Mouse (Mus musculus): ENCODE data around the gene Nhlh1. TPM values are rescaled to one million over a fixed set of nuclear protein-coding genes. Genes with fewer than 3 reads are reported as not detected.

The Nhlh1 gene
- polyA plus RNA-seq, 1 experiment = not detected

DNA sequence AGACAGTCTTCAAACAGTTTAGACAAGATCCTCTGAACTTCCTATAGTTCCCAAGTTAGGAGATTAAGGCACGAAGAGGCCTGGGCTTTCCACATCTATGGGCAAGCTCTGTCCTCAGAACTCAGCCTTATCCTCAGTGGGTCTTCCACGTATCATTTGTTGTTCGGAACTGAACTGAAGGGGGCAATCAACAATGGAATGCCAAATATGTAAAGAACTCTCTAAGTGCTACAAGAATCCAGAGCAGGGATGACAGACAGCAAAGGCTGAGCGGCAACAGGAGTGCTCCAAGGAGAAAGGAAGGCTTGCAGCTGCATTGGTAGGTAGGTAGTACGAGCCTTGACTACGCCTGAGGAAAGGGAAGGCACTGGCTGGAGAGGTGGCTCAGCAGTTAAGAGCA is 12.9 kb upstream of the Nhlh1 start:
- Histone ChIP-seq H3K27me3 (ENCODE audit: control insufficient read depth, insufficient read depth, low read length, poor library complexity, severe bottlenecking) (no peaks in the 10 kb centered on the region), H3K9me3 (replicated peaks; ENCODE audit: control insufficient read depth, insufficient read depth, low read length, poor library complexity, severe bottlenecking) (no peaks in the 10 kb centered on the region), H3K27ac (ENCODE audit: insufficient read depth, low read length) (no peak overlapping the region), H3K4me1 (ENCODE audit: control insufficient read depth, insufficient read depth, low read length) (no peaks in the 10 kb centered on the region), H3K36me3 (ENCODE audit: control insufficient read depth, insufficient read depth, low read length, poor library complexity, severe bottlenecking) (peaks cover 13% of the 10 kb centered on the region), H3K9ac (ENCODE audit: low read depth, poor library complexity, severe bottlenecking) (no peak overlapping the region), H3K4me3 (ENCODE audit: low read depth, low read length) (no peak overlapping the region)
- no peak for TF ChIP-seq CTCF (IDR thresholded peaks at IDR 0.05; ENCODE audit: low read depth, low read length)
- no peak for TF ChIP-seq POLR2A (IDR thresholded peaks at IDR 0.05; ENCODE audit: insufficient read depth, low read length)
- TF ChIP-seq EP300 (IDR thresholded peaks at IDR 0.05; ENCODE audit: insufficient read depth, low read depth, low read length) = no peak

GRCm38 (mm10) chr1:172064613-172065141 is 7.3 kb upstream of the Nhlh1 start:
- Histone ChIP-seq H3K9ac (ENCODE audit: low read depth, poor library complexity, severe bottlenecking) (no peak overlapping the region), H3K9me3 (replicated peaks; ENCODE audit: control insufficient read depth, insufficient read depth, low read length, poor library complexity, severe bottlenecking) (no peaks in the 10 kb centered on the region), H3K27ac (ENCODE audit: insufficient read depth, low read length) (no peak overlapping the region), H3K27me3 (ENCODE audit: control insufficient read depth, insufficient read depth, low read length, poor library complexity, severe bottlenecking) (no peaks in the 10 kb centered on the region), H3K4me1 (ENCODE audit: control insufficient read depth, insufficient read depth, low read length) (peaks cover 3% of the 10 kb centered on the region), H3K4me3 (ENCODE audit: low read depth, low read length) (no peak overlapping the region), H3K36me3 (ENCODE audit: control insufficient read depth, insufficient read depth, low read length, poor library complexity, severe bottlenecking) (peaks cover 5% of the 10 kb centered on the region; the same call in 1 of the 2 replicates)
- TF ChIP-seq CTCF (IDR thresholded peaks at IDR 0.05; ENCODE audit: low read depth, low read length) (no peak), EP300 (IDR thresholded peaks at IDR 0.05; ENCODE audit: insufficient read depth, low read depth, low read length) (no peak), POLR2A (IDR thresholded peaks at IDR 0.05; ENCODE audit: insufficient read depth, low read length) (no peak)

- no peak overlapping the region for H3K27ac ChIP-seq (ENCODE audit: insufficient read depth, low read length)
- no peaks in the 10 kb centered on the region for H3K36me3 ChIP-seq (ENCODE audit: control insufficient read depth, insufficient read depth, low read length, poor library complexity, severe bottlenecking)
Measured at GRCm38 (mm10) chr1:172063291-172064023, 6.1 kb upstream of the Nhlh1 start.

GRCm38 (mm10) chr1:172062101-172062500 is 4.7 kb upstream of the Nhlh1 start:
- Histone ChIP-seq H3K27ac (ENCODE audit: insufficient read depth, low read length) (no peak overlapping the region), H3K4me1 (ENCODE audit: control insufficient read depth, insufficient read depth, low read length) (peaks cover 6% of the 10 kb centered on the region), H3K9ac (ENCODE audit: low read depth, poor library complexity, severe bottlenecking) (no peak overlapping the region), H3K36me3 (ENCODE audit: control insufficient read depth, insufficient read depth, low read length, poor library complexity, severe bottlenecking) (no peaks in the 10 kb centered on the region), H3K9me3 (replicated peaks; ENCODE audit: control insufficient read depth, insufficient read depth, low read length, poor library complexity, severe bottlenecking) (no peaks in the 10 kb centered on the region), H3K4me3 (ENCODE audit: low read depth, low read length) (no peak overlapping the region), H3K27me3 (ENCODE audit: control insufficient read depth, insufficient read depth, low read length, poor library complexity, severe bottlenecking) (no peaks in the 10 kb centered on the region)
- TF ChIP-seq EP300 (IDR thresholded peaks at IDR 0.05; ENCODE audit: insufficient read depth, low read depth, low read length) (no peak), CTCF (IDR thresholded peaks at IDR 0.05; ENCODE audit: low read depth, low read length) (no peak), POLR2A (IDR thresholded peaks at IDR 0.05; ENCODE audit: insufficient read depth, low read length) (no peak)

More at GRCm38 (mm10) chr1:172063291-172064023, 6.1 kb upstream of the Nhlh1 start:
- Histone ChIP-seq H3K27me3 (ENCODE audit: control insufficient read depth, insufficient read depth, low read length, poor library complexity, severe bottlenecking) (no peaks in the 10 kb centered on the region), H3K4me1 (ENCODE audit: control insufficient read depth, insufficient read depth, low read length) (peaks cover 3% of the 10 kb centered on the region), H3K9me3 (replicated peaks; ENCODE audit: control insufficient read depth, insufficient read depth, low read length, poor library complexity, severe bottlenecking) (no peaks in the 10 kb centered on the region), H3K9ac (ENCODE audit: low read depth, poor library complexity, severe bottlenecking) (no peak overlapping the region), H3K4me3 (ENCODE audit: low read depth, low read length) (no peak overlapping the region)
- no peak for TF ChIP-seq EP300 (IDR thresholded peaks at IDR 0.05; ENCODE audit: insufficient read depth, low read depth, low read length)
- TF ChIP-seq POLR2A (IDR thresholded peaks at IDR 0.05; ENCODE audit: insufficient read depth, low read length) = no peak
- TF ChIP-seq CTCF (IDR thresholded peaks at IDR 0.05; ENCODE audit: low read depth, low read length) = no peak

GRCm38 (mm10) chr1:172061217-172061616 is 3.8 kb upstream of the Nhlh1 start:
- Histone ChIP-seq H3K4me3 (ENCODE audit: low read depth, low read length) (no peak overlapping the region), H3K9ac (ENCODE audit: low read depth, poor library complexity, severe bottlenecking) (no peak overlapping the region), H3K27me3 (ENCODE audit: control insufficient read depth, insufficient read depth, low read length, poor library complexity, severe bottlenecking) (no peaks in the 10 kb centered on the region), H3K36me3 (ENCODE audit: control insufficient read depth, insufficient read depth, low read length, poor library complexity, severe bottlenecking) (no peaks in the 10 kb centered on the region), H3K27ac (ENCODE audit: insufficient read depth, low read length) (no peak overlapping the region), H3K9me3 (replicated peaks; ENCODE audit: control insufficient read depth, insufficient read depth, low read length, poor library complexity, severe bottlenecking) (no peaks in the 10 kb centered on the region), H3K4me1 (ENCODE audit: control insufficient read depth, insufficient read depth, low read length) (peaks cover 6% of the 10 kb centered on the region)
- TF ChIP-seq EP300 (IDR thresholded peaks at IDR 0.05; ENCODE audit: insufficient read depth, low read depth, low read length) = peak; percentile 67; the same call in 1 of the 2 replicates
- TF ChIP-seq POLR2A (IDR thresholded peaks at IDR 0.05; ENCODE audit: insufficient read depth, low read length) = no peak

DNA sequence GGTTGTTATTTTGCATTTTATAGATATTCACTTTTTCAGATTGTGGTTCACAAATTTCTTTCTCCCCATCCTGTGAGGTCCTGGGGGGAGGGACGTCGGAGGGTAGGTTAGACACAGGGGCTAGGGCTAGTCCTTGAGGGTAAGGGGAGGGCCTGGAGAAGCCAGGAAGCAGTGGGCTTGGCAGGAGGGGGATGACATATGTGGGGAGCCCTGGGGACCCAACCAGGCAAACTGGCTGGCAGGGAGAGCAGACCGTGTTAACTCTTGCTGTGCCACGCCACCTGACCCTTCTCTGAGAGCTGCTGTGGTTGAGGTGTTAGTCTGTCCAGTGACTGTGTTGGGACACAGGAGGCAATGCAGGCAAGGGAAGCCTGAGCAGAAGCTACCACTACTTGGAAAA is 3.3 kb upstream of the Nhlh1 start:
- no peaks in the 10 kb centered on the region for H3K27me3 ChIP-seq (ENCODE audit: control insufficient read depth, insufficient read depth, low read length, poor library complexity, severe bottlenecking)
- no peak overlapping the region for H3K27ac ChIP-seq (ENCODE audit: insufficient read depth, low read length)
- H3K9me3 ChIP-seq (replicated peaks; ENCODE audit: control insufficient read depth, insufficient read depth, low read length, poor library complexity, severe bottlenecking) = no peaks in the 10 kb centered on the region
- no peak for TF ChIP-seq EP300 (IDR thresholded peaks at IDR 0.05; ENCODE audit: insufficient read depth, low read depth, low read length)
- TF ChIP-seq POLR2A (IDR thresholded peaks at IDR 0.05; ENCODE audit: insufficient read depth, low read length) = no peak
- TF ChIP-seq CTCF (IDR thresholded peaks at IDR 0.05; ENCODE audit: low read depth, low read length) = no peak
- H3K4me1 ChIP-seq (ENCODE audit: control insufficient read depth, insufficient read depth, low read length) = peaks cover 6% of the 10 kb centered on the region
- no peak overlapping the region for H3K4me3 ChIP-seq (ENCODE audit: low read depth, low read length)
- H3K36me3 ChIP-seq (ENCODE audit: control insufficient read depth, insufficient read depth, low read length, poor library complexity, severe bottlenecking) = no peaks in the 10 kb centered on the region
- no peak overlapping the region for H3K9ac ChIP-seq (ENCODE audit: low read depth, poor library complexity, severe bottlenecking)

All from ES-Bruce4 (cell line).